Mouse (Mus musculus): Measurements from ENCODE around the gene Spic.
A peak's percentile ranks its signal among the peaks of the same experiment; 100 is the strongest.

DNA sequence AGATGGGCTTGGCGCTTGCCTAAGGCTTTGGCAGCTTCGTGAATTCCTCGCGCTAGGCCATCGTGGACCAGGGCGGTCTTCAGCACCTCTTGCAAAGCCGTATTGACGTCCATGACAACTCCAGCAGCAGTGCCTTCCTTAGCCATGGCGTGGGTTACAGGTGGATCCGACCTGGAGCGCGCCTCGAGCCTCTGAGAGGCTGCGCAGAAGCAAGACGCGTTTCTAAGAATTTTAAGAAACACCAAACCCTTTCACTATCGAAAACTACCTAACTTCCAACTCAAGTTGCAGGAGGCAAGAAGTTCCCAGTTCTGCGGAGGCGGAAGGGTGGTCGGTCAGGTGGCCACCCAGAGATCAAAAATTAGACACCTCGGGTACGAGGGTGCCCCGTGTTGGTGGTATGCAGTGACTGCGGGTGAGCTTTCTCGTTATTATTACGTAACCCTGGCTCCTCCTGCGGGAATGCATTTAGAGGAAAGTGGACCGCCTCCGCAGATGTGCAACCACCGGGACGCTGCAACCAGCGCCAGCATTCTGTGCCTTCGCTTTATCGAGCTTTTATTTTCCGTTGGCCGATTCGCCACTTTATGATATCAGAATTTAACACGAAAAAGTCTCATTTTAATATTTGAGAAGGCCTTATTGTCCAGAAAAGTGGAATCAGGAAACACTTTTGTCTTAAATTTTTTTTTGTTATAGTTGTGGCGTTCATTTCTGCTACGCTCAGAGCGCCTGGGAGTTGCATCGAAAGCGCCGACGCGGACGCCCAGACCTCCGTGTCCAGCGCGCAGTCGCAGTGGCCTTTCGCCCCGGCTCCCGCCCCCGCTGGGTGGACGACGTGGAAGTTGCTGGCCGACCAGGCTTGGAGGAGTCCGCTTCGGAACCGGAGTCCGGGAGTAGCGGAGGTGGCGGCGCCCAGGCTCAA lies 46.0 kb upstream of the Spic start, which contains the start of gene Arl1:
- TF ChIP-seq CTCF (IDR thresholded peaks at IDR 0.05; ENCODE audit: low read depth, low read length) (no peak), POLR2A (IDR thresholded peaks at IDR 0.05; ENCODE audit: extremely low read depth, insufficient read depth, low read length) (peak; percentile 60; the same call in 1 of the 2 replicates)
